Mouse (Mus musculus): ENCODE measurements at regions not wholly inside any gene's neighbourhood (a gene's known extent, or its start where the extent isn't known, plus 50 kb on each side); places are given as distances from the start of the nearest gene placed in this dataset.
A peak's percentile ranks its signal among the peaks of the same experiment; 100 is the strongest.

DNA sequence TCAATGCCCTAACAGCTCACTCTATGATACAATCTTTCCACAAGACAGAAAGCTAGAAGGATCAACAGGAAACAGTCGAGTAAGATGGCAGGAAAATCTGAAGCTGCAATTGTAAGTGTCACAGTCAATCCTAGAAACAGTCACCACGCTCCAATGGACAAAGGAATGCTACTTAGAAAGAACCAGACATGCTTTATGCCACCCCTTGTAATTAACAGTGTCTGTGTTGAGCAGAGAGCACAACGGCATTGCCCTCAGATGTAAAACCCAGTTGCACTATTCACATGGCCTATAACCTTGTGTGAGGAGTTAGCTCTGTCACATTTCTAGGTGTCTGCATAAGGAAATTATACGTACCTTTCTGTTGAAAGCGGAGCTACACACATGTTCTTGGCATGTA, 864.8 kb downstream of the Defb40 start:
- Histone ChIP-seq H3K79me2 (ENCODE audit: control insufficient read depth, insufficient read depth, low read length, poor library complexity) (no peaks in the 10 kb centered on the region), H3K9me3 (replicated peaks; ENCODE audit: insufficient read depth, low read length) (no peaks in the 10 kb centered on the region), H3K4me3 (ENCODE audit: control insufficient read depth in 1 of 2, insufficient read depth in 1 of 2, low read depth in 2 of 2, low read length in 2 of 2) (no peak overlapping the region), H3K27ac (ENCODE audit: control insufficient read depth, low read depth, low read length) (no peak overlapping the region), H3K36me3 (ENCODE audit: control insufficient read depth in 1 of 2, insufficient read depth in 2 of 2, low read length in 2 of 2) (peaks cover 0 to 15% of the 10 kb centered on the region in 2 experiments; a peak in 2 of 4 replicates), H3K9ac (ENCODE audit: control insufficient read depth, low read depth, low read length, poor library complexity, severe bottlenecking) (no peak overlapping the region), H3K27me3 (ENCODE audit: control insufficient read depth in 1 of 2, insufficient read depth in 2 of 2, low read length in 2 of 2) (no peaks in the 10 kb centered on the region), H3K4me1 (ENCODE audit: control insufficient read depth in 1 of 2, insufficient read depth in 2 of 2, low read length in 2 of 2) (peaks cover 0 to 6% of the 10 kb centered on the region in 2 experiments; a peak in 2 of 4 replicates)
- TF ChIP-seq ETS1 (IDR thresholded peaks at IDR 0.05; ENCODE audit: low read depth, low read length) (no peak), USF2 (IDR thresholded peaks at IDR 0.05; ENCODE audit: borderline replicate concordance in 1 of 2, insufficient read depth in 1 of 2, low read depth in 1 of 2, low read length in 2 of 2) (no peak), USF1 (IDR thresholded peaks at IDR 0.05; ENCODE audit: low read depth, low read length) (no peak), EP300 (IDR thresholded peaks at IDR 0.05; ENCODE audit: low read depth in 1 of 2, low read length in 2 of 2) (no peak), SMC3 (IDR thresholded peaks at IDR 0.05; ENCODE audit: low read depth, low read length) (no peak), POLR2AphosphoS2 (IDR thresholded peaks at IDR 0.05; ENCODE audit: low read length) (no peak), GATA1 (IDR thresholded peaks at IDR 0.05; ENCODE audit: low read depth, low read length) (no peak), UBTF (IDR thresholded peaks at IDR 0.05; ENCODE audit: borderline replicate concordance, insufficient read depth, low read depth, low read length) (no peak), TBP (IDR thresholded peaks at IDR 0.05; ENCODE audit: low read depth, low read length) (no peak), POLR2A (IDR thresholded peaks at IDR 0.05; ENCODE audit: control insufficient read depth in 1 of 2, insufficient read depth in 1 of 2, low read depth in 1 of 2, low read length in 2 of 2, poor library complexity in 1 of 2) (no peak), CHD1 (IDR thresholded peaks at IDR 0.05; ENCODE audit: low read depth, low read length) (no peak), TCF12 (IDR thresholded peaks at IDR 0.05; ENCODE audit: low read depth, low read length) (no peak), NRF1 (IDR thresholded peaks at IDR 0.05; ENCODE audit: insufficient read depth, low read depth, low read length, poor library complexity, severe bottlenecking) (no peak), SIN3A (IDR thresholded peaks at IDR 0.05; ENCODE audit: low read length) (no peak), KAT2A (conservative IDR thresholded peaks at IDR 0.05; ENCODE audit: low read depth, low read length) (no peak), ELF1 (IDR thresholded peaks at IDR 0.05; ENCODE audit: low read depth, low read length) (no peak), CHD2 (IDR thresholded peaks at IDR 0.05; ENCODE audit: low read length) (no peak), ZKSCAN1 (IDR thresholded peaks at IDR 0.05; ENCODE audit: low read depth, low read length) (no peak), BHLHE40 (IDR thresholded peaks at IDR 0.05; ENCODE audit: borderline replicate concordance, low read depth, low read length) (no peak), MYC (IDR thresholded peaks at IDR 0.05; ENCODE audit: low read depth, low read length) (no peak)
- DNase-seq (ENCODE audit: low read depth, low spot score) = no peak

DNA sequence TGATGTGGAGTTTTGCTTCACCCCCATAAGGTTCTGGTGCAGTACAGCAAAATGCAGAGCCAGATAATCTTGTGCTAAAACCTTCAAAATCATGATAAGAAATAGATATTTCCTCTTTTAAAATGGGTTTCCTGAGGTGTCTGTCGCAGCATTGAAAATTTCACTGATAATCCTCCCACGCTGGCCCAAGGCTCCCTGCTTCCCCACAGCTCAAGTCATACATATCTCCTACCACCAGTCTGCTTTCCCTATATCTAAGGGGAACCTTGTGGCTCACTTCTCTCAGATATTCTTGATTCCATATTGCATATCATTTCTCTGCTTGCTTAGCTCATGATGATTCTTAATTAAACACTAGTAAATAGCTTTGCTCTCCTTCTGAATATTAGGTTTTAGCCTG, 868.6 kb downstream of the Defb40 start:
- H3K4me1 ChIP-seq (ENCODE audit: control insufficient read depth in 1 of 2, insufficient read depth in 2 of 2, low read length in 2 of 2) = peaks cover 0 to 19% of the 10 kb centered on the region in 2 experiments; a peak in 3 of 4 replicates
- H3K27me3 ChIP-seq (ENCODE audit: control insufficient read depth in 1 of 2, insufficient read depth in 2 of 2, low read length in 2 of 2) = no peaks in the 10 kb centered on the region
- H3K27ac ChIP-seq (ENCODE audit: control insufficient read depth, low read depth, low read length) = peak overlapping the region; percentile 62; the same call in 1 of the 2 replicates
- H3K36me3 ChIP-seq (ENCODE audit: control insufficient read depth in 1 of 2, insufficient read depth in 2 of 2, low read length in 2 of 2) = peaks cover 0 to 25% of the 10 kb centered on the region in 2 experiments; a peak in 2 of 4 replicates
- no peaks in the 10 kb centered on the region for H3K9me3 ChIP-seq (replicated peaks; ENCODE audit: insufficient read depth, low read length)
- no peaks in the 10 kb centered on the region for H3K79me2 ChIP-seq (ENCODE audit: control insufficient read depth, insufficient read depth, low read length, poor library complexity)
- TF ChIP-seq POLR2AphosphoS2 (IDR thresholded peaks at IDR 0.05; ENCODE audit: low read length) = no peak
- peak; percentile 39; the same call in 1 of the 2 replicates for TF ChIP-seq RCOR1 (IDR thresholded peaks at IDR 0.05; ENCODE audit: low read depth, low read length)
- no peak for TF ChIP-seq MAX (IDR thresholded peaks at IDR 0.05; ENCODE audit: low read length)
- TF ChIP-seq ETS1 (IDR thresholded peaks at IDR 0.05; ENCODE audit: low read depth, low read length) = peak; percentile 54; the same call in 1 of the 2 replicates
- no peak; the same call in 1 of the 2 replicates for TF ChIP-seq MXI1 (IDR thresholded peaks at IDR 0.05; ENCODE audit: low read depth, low read length)
- TF ChIP-seq EP300 (IDR thresholded peaks at IDR 0.05; ENCODE audit: low read depth in 1 of 2, low read length in 2 of 2) = peak; percentile 80 to 83
- TF ChIP-seq GATA1 (IDR thresholded peaks at IDR 0.05; ENCODE audit: low read depth, low read length) = peak; percentile 85
- TF ChIP-seq USF2 (IDR thresholded peaks at IDR 0.05; ENCODE audit: borderline replicate concordance in 1 of 2, insufficient read depth in 1 of 2, low read depth in 1 of 2, low read length in 2 of 2) = no peak
- TF ChIP-seq NELFE (IDR thresholded peaks at IDR 0.05; ENCODE audit: low read depth, low read length) = no peak
- TF ChIP-seq RAD21 (IDR thresholded peaks at IDR 0.05; ENCODE audit: low read depth, low read length) = no peak
- TF ChIP-seq TCF12 (IDR thresholded peaks at IDR 0.05; ENCODE audit: low read depth, low read length) = peak; percentile 86
- TF ChIP-seq ZNF384 (IDR thresholded peaks at IDR 0.05; ENCODE audit: low read depth, low read length) = no peak
- no peak for TF ChIP-seq POLR2A (IDR thresholded peaks at IDR 0.05; ENCODE audit: control insufficient read depth in 1 of 2, insufficient read depth in 1 of 2, low read depth in 1 of 2, low read length in 2 of 2, poor library complexity in 1 of 2)
- TF ChIP-seq NRF1 (IDR thresholded peaks at IDR 0.05; ENCODE audit: insufficient read depth, low read depth, low read length, poor library complexity, severe bottlenecking) = no peak
- no peak overlapping the region for H3K9ac ChIP-seq (ENCODE audit: control insufficient read depth, low read depth, low read length, poor library complexity, severe bottlenecking)
- H3K4me3 ChIP-seq (ENCODE audit: control insufficient read depth in 1 of 2, insufficient read depth in 1 of 2, low read depth in 2 of 2, low read length in 2 of 2) = no peak overlapping the region
- peak; percentile 75 for DNase-seq (ENCODE audit: low read depth, low spot score)
